Mouse (Mus musculus): ENCODE data around the gene Dph6. TPM values are rescaled to one million over a fixed set of nuclear protein-coding genes. Genes with fewer than 3 reads are reported as not detected.

Gene Dph6
- total RNA-seq, 4 experiments from 2014 or later: 13.9 to 15.8 (median 14.6) TPM

- DNase-seq (ENCODE audit: low spot score in 2 of 2): no peak
Observed at GRCm38 (mm10) chr2:114540416-114540815, 114.3 kb downstream of the Dph6 start.

- DNase-seq (ENCODE audit: low spot score in 2 of 2): no peak
Observed at GRCm38 (mm10) chr2:114536032-114536431, 118.7 kb downstream of the Dph6 start.

GRCm38 (mm10) chr2:114531010-114531756 lies 123.6 kb downstream of the Dph6 start:
- no peak for DNase-seq (ENCODE audit: low spot score in 2 of 2)

GRCm38 (mm10) chr2:114520414-114520813 lies 134.3 kb downstream of the Dph6 start:
- no peak for DNase-seq (ENCODE audit: low spot score in 2 of 2)

- DNase-seq (ENCODE audit: low spot score in 2 of 2): no peak
Observed at GRCm38 (mm10) chr2:114519907-114520306, 134.9 kb downstream of the Dph6 start.

- no peak for DNase-seq (ENCODE audit: low spot score in 2 of 2)
Observed at GRCm38 (mm10) chr2:114492398-114492797, 162.4 kb downstream of the Dph6 start.

- no peak for DNase-seq (ENCODE audit: low spot score in 2 of 2)
Observed at GRCm38 (mm10) chr2:114491907-114492306, 162.9 kb downstream of the Dph6 start.

GRCm38 (mm10) chr2:114486980-114487379 lies 167.8 kb downstream of the Dph6 start:
- DNase-seq (ENCODE audit: low spot score in 2 of 2): no peak

Data from layer of hippocampus, adult 8-10 months (tissue).